Mouse (Mus musculus) liver, postnatal 0 days (tissue): ENCODE results near the gene Celf2. TPM values are rescaled to one million over a fixed set of nuclear protein-coding genes. Genes with fewer than 3 reads are reported as not detected.

Source experiments
- ATAC-seq: fragments of 200-750 bp; cut with Nextera tagmentation; 2 replicates; pipeline ENCODE4 v1.8.0; 2017; ENCODE audit warnings: mild to moderate bottlenecking, moderate library complexity
- DNase-seq: peaks from one replicate; pipeline ENCODE4 v3.0.0-alpha.2; 2016
- H3K27ac ChIP-seq: fragments of 300-500 bp; sonication (generic); 2 replicates; pipeline ENCODE4 v1.5.1; 2014; ENCODE audit warnings: antibody characterized with exemption, moderate library complexity, mild to moderate bottlenecking, low read depth
- H3K27me3 ChIP-seq: fragments of 300-500 bp; sonication (generic); 2 replicates; pipeline ENCODE4 v1.6.1; 2014; ENCODE audit warnings: low read length, control low read depth, mixed read lengths; ENCODE audit not compliant: insufficient read depth
- H3K36me3 ChIP-seq: fragments of 300-500 bp; sonication (generic); replicated peaks from 2 replicates; pipeline ENCODE4 v1.6.1; 2014; ENCODE audit warnings: mild to moderate bottlenecking, control low read depth, low read length, moderate library complexity, mixed read lengths; ENCODE audit not compliant: insufficient read depth
- H3K4me1 ChIP-seq: fragments of 300-500 bp; sonication (generic); 2 replicates; pipeline ENCODE4 v1.6.1; 2014; ENCODE audit warnings: antibody characterized with exemption, mild to moderate bottlenecking, control low read depth; ENCODE audit not compliant: insufficient read depth
- H3K4me2 ChIP-seq: fragments of 300-500 bp; sonication (generic); 2 replicates; pipeline ENCODE4 v1.6.1; 2014; ENCODE audit warnings: low read depth, mild to moderate bottlenecking, low read length, moderate library complexity, mixed read lengths
- H3K4me3 ChIP-seq: fragments of 300-500 bp; sonication (generic); 2 replicates; pipeline ENCODE4 v1.5.1; 2014; ENCODE audit warnings: low read depth, low read length
- H3K9ac ChIP-seq: fragments of 300-500 bp; sonication (generic); replicated peaks from 2 replicates; pipeline ENCODE4 v1.6.1; 2014; ENCODE audit warnings: mild to moderate bottlenecking, moderate library complexity
- H3K9me3 ChIP-seq: fragments of 300-500 bp; sonication (generic); 2 replicates; pipeline ENCODE4 v1.6.1; 2016; ENCODE audit warnings: mild to moderate bottlenecking, control low read depth, low read length, mixed read lengths
- CTCF ChIP-seq: sonication (generic); IDR thresholded peaks from 2 replicates; pipeline ENCODE4 v1.5.1; 2016; ENCODE audit warnings: antibody characterized with exemption, low read depth
- EP300 ChIP-seq: IDR thresholded peaks from 2 replicates; pipeline ENCODE4 v1.6.1; 2016; ENCODE audit warnings: antibody characterized with exemption, low read depth, mild to moderate bottlenecking
- WGBS: fragments of 180-500 bp; shearing (Covaris S2); extraction: QIAGEN DNeasy Blood & Tissue Kit; methylation state at CpG from one replicate; pipeline ENCODE4 v1.1.7; 2014; ENCODE audit not compliant: insufficient replicate concordance; 5-methylcytosine and 5-hydroxymethylcytosine counted together
- polyA plus RNA-seq: library from polyadenylated mRNA; unstranded; fragments of >200 nt; fragmentation: Nextera tagmentation; extraction: Ambion mirVana; gene quantifications from 2 replicates; pipeline ENCODE4 v1.2.1, GENCODE M21; 2015

The Celf2 gene
- polyA plus RNA-seq, 1 experiment from 2014 or later: 13.5 TPM

DNA sequence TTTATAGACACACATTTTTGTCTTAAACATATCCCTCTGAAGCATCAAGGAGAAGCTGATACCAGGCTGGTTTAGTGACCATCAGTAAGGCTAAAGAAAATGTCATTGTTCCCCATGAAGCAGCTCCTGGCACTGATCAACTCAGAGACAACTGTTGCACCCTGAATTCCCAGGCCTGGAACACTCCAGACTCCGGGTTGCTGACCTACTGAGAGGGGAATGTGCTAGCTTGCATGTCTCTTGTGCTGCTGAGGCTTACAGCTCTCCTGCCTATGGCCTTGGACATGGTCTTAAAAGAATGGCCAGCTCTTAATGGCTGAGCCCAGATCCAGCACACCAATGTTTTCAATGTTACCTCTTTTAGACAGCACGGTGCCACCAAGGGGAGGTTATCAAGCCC is 970.9 kb downstream of the Celf2 start:
- no peak for ATAC-seq

DNA sequence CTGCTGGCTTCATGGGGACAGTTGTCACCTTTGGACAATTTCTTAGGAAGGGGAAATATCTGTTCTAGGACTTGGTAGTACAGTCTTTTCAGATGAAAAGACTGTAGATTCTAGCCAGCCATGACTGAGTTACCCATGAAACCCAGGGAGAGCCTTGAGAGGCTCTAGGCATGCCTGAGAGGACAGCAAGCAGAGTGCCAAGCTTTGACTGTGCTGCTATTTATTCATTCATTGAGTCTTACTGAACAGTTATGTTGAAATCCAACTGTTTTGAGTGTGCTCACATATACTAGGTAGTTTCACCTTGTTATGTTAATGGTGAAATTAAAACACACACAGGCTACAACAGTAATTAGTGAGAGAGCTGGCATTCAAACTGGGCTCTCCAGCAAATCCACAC is 971.3 kb downstream of the Celf2 start:
- no peak overlapping the region for H3K4me3 ChIP-seq
- H3K27me3 ChIP-seq: no peaks in the 10 kb centered on the region
- no peaks in the 10 kb centered on the region for H3K4me1 ChIP-seq
- H3K36me3 ChIP-seq: no peaks in the 10 kb centered on the region
- no peak overlapping the region for H3K4me2 ChIP-seq
- ATAC-seq: no peak
- DNase-seq: no peak
- H3K27ac ChIP-seq: no peak overlapping the region
- H3K9me3 ChIP-seq: no peaks in the 10 kb centered on the region
- TF ChIP-seq EP300: no peak
- H3K9ac ChIP-seq: no peak overlapping the region

More for the DNA sequence above, 970.9 kb downstream of the Celf2 start:
- TF ChIP-seq CTCF (no peak), EP300 (no peak)
- no peak overlapping the region for H3K9ac ChIP-seq
- H3K9me3 ChIP-seq: no peaks in the 10 kb centered on the region
- H3K4me3 ChIP-seq: no peak overlapping the region
- no peaks in the 10 kb centered on the region for H3K36me3 ChIP-seq
- 72% methylated on average over 2 of the region's 2 CpGs for WGBS
- H3K27ac ChIP-seq: no peak overlapping the region
- no peak overlapping the region for H3K4me2 ChIP-seq
- H3K27me3 ChIP-seq: no peaks in the 10 kb centered on the region
- no peaks in the 10 kb centered on the region for H3K4me1 ChIP-seq
- no peak for DNase-seq

DNA sequence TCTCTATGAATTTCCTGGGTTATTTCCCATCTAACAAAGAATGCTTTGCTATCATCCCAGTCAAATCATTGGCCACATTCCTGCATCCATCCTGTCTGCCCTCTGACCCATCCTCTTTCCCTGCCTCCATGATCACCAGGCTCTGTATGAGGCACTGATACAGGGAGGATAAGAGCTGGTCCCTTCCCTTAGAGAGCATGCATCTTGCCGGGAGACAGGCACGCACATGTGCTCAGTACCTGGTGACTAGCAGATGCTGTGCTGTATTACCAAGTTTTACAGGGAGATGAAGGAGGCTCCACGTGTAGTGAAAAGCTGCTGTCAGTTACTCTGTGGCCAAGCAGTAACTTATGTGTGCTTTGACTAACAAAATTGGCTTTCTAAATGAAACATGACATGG is 972.0 kb downstream of the Celf2 start:
- Histone ChIP-seq H3K36me3 (no peaks in the 10 kb centered on the region), H3K27ac (no peak overlapping the region), H3K4me3 (no peak overlapping the region), H3K27me3 (no peaks in the 10 kb centered on the region), H3K4me2 (no peak overlapping the region), H3K9me3 (no peaks in the 10 kb centered on the region), H3K4me1 (no peaks in the 10 kb centered on the region), H3K9ac (no peak overlapping the region)
- ATAC-seq (no peak), DNase-seq (no peak)
- WGBS: 75% methylated on average over 3 of the region's 3 CpGs
- no peak for TF ChIP-seq EP300
- TF ChIP-seq CTCF: no peak

DNA sequence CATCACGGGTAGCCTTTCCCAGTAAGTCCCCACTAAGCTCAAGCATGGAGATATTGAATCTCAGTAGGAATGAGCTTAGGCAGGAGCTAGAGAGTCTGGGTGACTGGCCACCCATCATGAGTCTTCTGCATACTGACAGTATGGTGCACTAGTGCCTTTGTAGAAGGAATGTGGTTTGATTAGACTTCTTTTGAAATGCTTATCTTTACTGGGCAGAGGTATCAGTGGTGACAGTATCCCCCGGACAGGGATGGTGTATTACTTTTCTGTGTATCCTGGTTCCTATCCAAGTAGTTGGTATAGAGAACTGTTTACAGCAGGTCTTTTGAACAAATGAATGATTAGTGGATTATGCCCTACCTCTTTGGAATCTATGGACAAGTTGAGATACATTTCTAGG is 973.0 kb downstream of the Celf2 start:
- H3K36me3 ChIP-seq: no peaks in the 10 kb centered on the region
- ATAC-seq (no peak), DNase-seq (no peak)
- H3K27me3 ChIP-seq: no peaks in the 10 kb centered on the region
- no peaks in the 10 kb centered on the region for H3K4me1 ChIP-seq
- H3K27ac ChIP-seq: no peak overlapping the region
- H3K9ac ChIP-seq: no peak overlapping the region
- TF ChIP-seq CTCF (no peak), EP300 (no peak)
- H3K9me3 ChIP-seq: no peaks in the 10 kb centered on the region
- 54% methylated on average over 2 of the region's 2 CpGs for WGBS
- no peak overlapping the region for H3K4me3 ChIP-seq
- H3K4me2 ChIP-seq: no peak overlapping the region

DNA sequence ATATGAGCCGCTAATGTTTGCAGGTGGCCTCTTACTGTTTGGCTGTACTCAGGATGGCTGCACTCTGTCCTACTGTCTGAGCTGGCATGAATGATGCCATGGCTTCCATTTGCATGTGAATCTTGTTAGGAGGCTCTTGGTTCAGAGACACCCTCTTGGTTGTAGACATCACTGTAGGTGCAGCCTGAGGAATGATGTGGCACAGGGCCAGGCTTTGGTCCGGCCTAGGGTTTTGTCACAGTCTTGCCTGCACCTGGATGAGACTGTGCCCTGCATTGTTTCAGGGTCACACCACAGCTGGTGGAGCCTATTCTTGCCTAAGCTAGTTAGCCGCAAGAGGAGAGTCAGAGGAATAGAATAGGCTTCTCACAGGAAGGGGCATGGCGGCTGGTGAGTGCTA is 977.0 kb downstream of the Celf2 start:
- no peaks in the 10 kb centered on the region for H3K27me3 ChIP-seq
- no peaks in the 10 kb centered on the region for H3K36me3 ChIP-seq
- H3K4me1 ChIP-seq: no peaks in the 10 kb centered on the region
- H3K9me3 ChIP-seq: no peaks in the 10 kb centered on the region
- H3K4me2 ChIP-seq: no peak overlapping the region
- 85% methylated on average over 4 of the region's 4 CpGs for WGBS
- DNase-seq (no peak), ATAC-seq (no peak)
- H3K9ac ChIP-seq: no peak overlapping the region
- TF ChIP-seq EP300: no peak
- H3K4me3 ChIP-seq: no peak overlapping the region
- no peak overlapping the region for H3K27ac ChIP-seq

DNA sequence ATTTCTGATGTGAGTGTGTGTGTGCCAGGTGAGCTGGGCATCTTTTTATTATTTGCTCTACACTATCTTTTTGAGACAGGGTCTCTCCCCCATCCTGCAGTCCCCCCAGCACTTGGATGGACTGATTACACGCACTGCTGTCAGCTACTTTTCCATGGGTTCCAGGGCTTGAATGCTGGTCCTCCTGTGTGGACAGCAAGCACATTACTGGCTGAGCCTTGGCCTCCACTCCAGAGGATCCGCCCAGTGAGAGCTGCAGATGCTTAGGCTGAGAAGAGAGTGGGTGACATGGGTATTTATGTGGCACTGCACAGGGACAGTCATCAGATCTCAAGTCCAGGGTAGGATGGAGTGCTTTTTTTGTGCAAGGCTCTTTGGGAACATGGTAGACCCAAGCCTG is 981.3 kb downstream of the Celf2 start:
- ATAC-seq: no peak
- WGBS: 70% methylated on average over 2 of the region's 2 CpGs
- DNase-seq: no peak
- Histone ChIP-seq H3K4me3 (no peak overlapping the region), H3K36me3 (no peaks in the 10 kb centered on the region), H3K4me2 (no peak overlapping the region), H3K27me3 (no peaks in the 10 kb centered on the region), H3K4me1 (no peaks in the 10 kb centered on the region), H3K9ac (no peak overlapping the region), H3K9me3 (no peaks in the 10 kb centered on the region), H3K27ac (no peak overlapping the region)
- TF ChIP-seq EP300: no peak
- no peak for TF ChIP-seq CTCF

DNA sequence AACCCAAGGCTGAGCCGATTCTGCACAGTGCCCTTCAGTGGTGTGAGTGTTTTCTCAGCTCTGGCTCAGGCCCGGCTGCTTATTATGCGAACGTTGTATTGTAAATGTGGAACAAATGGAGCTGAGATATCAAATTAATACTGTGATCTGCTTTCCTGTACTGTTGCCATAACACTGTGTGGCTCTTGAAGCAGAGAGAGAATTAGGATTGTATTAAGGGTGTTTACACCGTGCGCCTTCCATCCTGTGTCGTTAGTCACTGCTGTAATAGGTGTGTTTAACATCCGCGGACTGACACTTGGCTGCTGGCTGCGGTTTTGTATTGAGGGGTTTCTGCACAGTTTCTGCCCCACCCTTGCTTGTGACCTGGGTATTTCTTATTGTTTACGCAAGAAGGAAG is 982.5 kb downstream of the Celf2 start:
- DNase-seq (no peak), ATAC-seq (no peak)
- Histone ChIP-seq H3K27ac (no peak overlapping the region), H3K4me1 (no peaks in the 10 kb centered on the region), H3K27me3 (no peaks in the 10 kb centered on the region), H3K4me3 (no peak overlapping the region), H3K4me2 (no peak overlapping the region), H3K36me3 (no peaks in the 10 kb centered on the region), H3K9me3 (no peaks in the 10 kb centered on the region), H3K9ac (no peak overlapping the region)
- 81% methylated on average over 11 of the region's 11 CpGs for WGBS
- TF ChIP-seq CTCF (no peak), EP300 (no peak)
